Mouse (Mus musculus) liver, embryonic 14.5 days (tissue): ENCODE results near the gene 2610301B20Rik.

ENCODE experiments used
- CTCF ChIP-seq: IDR thresholded peaks from 2 replicates; pipeline ENCODE4 v1.5.1; 2016; ENCODE audit warnings: antibody characterized with exemption, low read depth, control low read depth
- EP300 ChIP-seq: IDR thresholded peaks from 2 replicates; pipeline ENCODE4 v1.6.1; 2016; ENCODE audit warnings: antibody characterized with exemption, low read depth

GRCm38 (mm10) chr4:10896262-10896661, 22.0 kb downstream of the 2610301B20Rik start:
- TF ChIP-seq CTCF (no peak), EP300 (no peak)
